Comparison of ENCODE assay signal across 30 mouse cellular contexts in genomic region chr12:110239358-110239757, GRCm38 (mm10). TPM values are rescaled to one million over a fixed set of nuclear protein-coding genes. Genes with fewer than 3 reads are reported as not detected.
DNase-seq lines count a peak whose midpoint lies in the region; ATAC-seq and TF ChIP-seq lines count a peak whose summit lies in the region.
"Had no signal": no experiment of that assay in that cellular context is flagged by ENCODE, and none has a peak within 500 bp of the region (broad histone marks: within the 10 kb centered on the region; RNA-seq: fewer than 3 reads in every experiment).

No protein-coding gene starts in this region.

- no peaks in the 10 kb centered on the region for H3K4me1 ChIP-seq in stomach, postnatal 0 days (replicated peaks; ENCODE audit: control insufficient read depth, insufficient read depth)
- H3K4me1 ChIP-seq: embryonic facial prominence, embryonic 12.5 days; embryonic facial prominence, embryonic 15.5 days; heart, embryonic 10.5 days; hindbrain, embryonic 13.5 days had no signal

- no peak overlapping the region for H3K27ac ChIP-seq in stomach, postnatal 0 days (replicated peaks)
- H3K27ac ChIP-seq: embryonic facial prominence, embryonic 12.5 days; embryonic facial prominence, embryonic 15.5 days; heart, embryonic 10.5 days; hindbrain, embryonic 10.5 days; hindbrain, embryonic 13.5 days; intestine, embryonic 15.5 days had no signal

- H3K27me3 ChIP-seq in stomach, postnatal 0 days (ENCODE audit: control insufficient read depth, insufficient read depth, low read length), result no peaks in the 10 kb centered on the region
- H3K27me3 ChIP-seq: embryonic facial prominence, embryonic 15.5 days; intestine, embryonic 15.5 days had no signal

- 80% methylated on average over 5 of the region's 5 CpGs for WGBS in stomach, postnatal 0 days

- no peak overlapping the region for H3K4me3 ChIP-seq in stomach, postnatal 0 days (ENCODE audit: low read depth, low read length)
- H3K4me3 ChIP-seq: embryonic facial prominence, embryonic 12.5 days; embryonic facial prominence, embryonic 15.5 days; heart, embryonic 10.5 days; hindbrain, embryonic 10.5 days; hindbrain, embryonic 13.5 days; intestine, embryonic 15.5 days had no signal

- H3K36me3 ChIP-seq in stomach, postnatal 0 days (ENCODE audit: control insufficient read depth, insufficient read depth, low read length), result no peaks in the 10 kb centered on the region
- H3K36me3 ChIP-seq: embryonic facial prominence, embryonic 12.5 days; embryonic facial prominence, embryonic 15.5 days; G1E; heart, embryonic 10.5 days; hindbrain, embryonic 10.5 days; hindbrain, embryonic 13.5 days; intestine, embryonic 15.5 days had no signal

- TF ChIP-seq CTCF in stomach, postnatal 0 days (IDR thresholded peaks at IDR 0.05; ENCODE audit: low read depth), result no peak

- H3K9ac ChIP-seq in stomach, postnatal 0 days (ENCODE audit: low read length), result no peak overlapping the region
- H3K9ac ChIP-seq: embryonic facial prominence, embryonic 12.5 days; embryonic facial prominence, embryonic 15.5 days; forebrain, postnatal 0 days; hindbrain, embryonic 13.5 days; intestine, embryonic 15.5 days had no signal

- ATAC-seq in stomach, postnatal 0 days (ENCODE audit: low FRiP score, low TSS enrichment), result 0 out of 2 replicates have a peak, but pooled peaks have one; percentile 40
- ATAC-seq: forebrain, embryonic 14.5 days; forebrain, postnatal 0 days; hindbrain, embryonic 16.5 days had no signal

- no peak overlapping the region for H3K4me2 ChIP-seq in stomach, postnatal 0 days (replicated peaks; ENCODE audit: low read depth)
- H3K4me2 ChIP-seq: embryonic facial prominence, embryonic 12.5 days; embryonic facial prominence, embryonic 15.5 days; hindbrain, embryonic 13.5 days; intestine, embryonic 15.5 days had no signal

- no peak for TF ChIP-seq EP300 in stomach, postnatal 0 days (optimal IDR thresholded peaks at IDR 0.05)

- DNase-seq in heart, adult 11 months, result peak; percentile 93
- no peak for DNase-seq in heart, postnatal 36 days
- peak; percentile 25 for DNase-seq in NIH3T3 (ENCODE audit: low read depth)
- no peak for DNase-seq in stomach, postnatal 0 days (ENCODE audit: low spot score)
- no peak for DNase-seq in frontal cortex, adult 2 months (ENCODE audit: extremely low spot score in 1 of 2, low spot score in 1 of 2)
- DNase-seq in left cerebral cortex, postnatal 10 days (ENCODE audit: extremely low spot score in 1 of 2, low spot score in 2 of 2), result no peak
- DNase-seq: adrenal gland, adult 2 months; adrenal gland, postnatal 14 days; B cell, adult 2 months; cerebellum, adult 11 months; cerebellum, adult 2 months; cerebellum, adult 9-11 months; cerebellum, postnatal 25 days; forebrain, postnatal 0 days; gastrocnemius, postnatal 14 days had no signal

- intact Hi-C loops in heart, postnatal 36 days (cut with DNase I), result no loop called here
- intact Hi-C loops in left cerebral cortex, postnatal 10 days (cut with DNase I), result no loop called here

- no peaks in the 10 kb centered on the region for H3K9me3 ChIP-seq in stomach, postnatal 0 days (ENCODE audit: control insufficient read depth, low read length)
- H3K9me3 ChIP-seq: embryonic facial prominence, embryonic 12.5 days; embryonic facial prominence, embryonic 15.5 days; heart, embryonic 10.5 days; hindbrain, embryonic 10.5 days; hindbrain, embryonic 13.5 days; intestine, embryonic 15.5 days had no signal

RNA-seq across cellular contexts. Expression of gene Dio3, which starts 39.5 kb away (rescaled TPM):
- total RNA-seq in heart, postnatal 36 days (2021), result not detected
- polyA plus RNA-seq in stomach, postnatal 0 days (2015; fragmentation: Nextera tagmentation; extraction: Ambion mirVana), result 0.73 and 0.91 TPM in 2 replicates
- polyA plus RNA-seq in frontal cortex, adult 2 months (2012; rRNA removed), result 1.6 and 2.6 TPM in 2 replicates
- 1 to 10 TPM; 1.1 to 1.4 TPM for total RNA-seq in left cerebral cortex, postnatal 10 days (2021)
- total RNA-seq: CH12.LX; common myeloid progenitor, adult 5-6 weeks; heart, adult 18-20 months; heart, postnatal 25 days had no signal
- polyA plus RNA-seq: G1E; heart, embryonic 14.5 days; heart, postnatal 0 days had no signal

Comparison
In these comparisons a context has a peak if more than half of its experiments do, and no peak if none do; other contexts are left out.
1. DNase-seq: peak in heart, adult 11 months (single experiment) and NIH3T3 (single experiment); none in heart, postnatal 36 days (0 of 2), stomach, postnatal 0 days (single experiment), frontal cortex, adult 2 months (0 of 2) and left cerebral cortex, postnatal 10 days (0 of 2).